Mouse (Mus musculus): ENCODE data around the gene Dusp11. TPM values are rescaled to one million over a fixed set of nuclear protein-coding genes. Genes with fewer than 3 reads are reported as not detected.
A peak's percentile ranks its signal among the peaks of the same experiment; 100 is the strongest.
"Not testable (repeated sequence)": the region's sequence is repeated elsewhere in the genome, so short reads cannot be mapped to it uniquely, and the experiment has no call there.

Gene Dusp11
- total RNA-seq, 2 experiments from 2014 or later = 38.0 to 64.5 TPM

DNA sequence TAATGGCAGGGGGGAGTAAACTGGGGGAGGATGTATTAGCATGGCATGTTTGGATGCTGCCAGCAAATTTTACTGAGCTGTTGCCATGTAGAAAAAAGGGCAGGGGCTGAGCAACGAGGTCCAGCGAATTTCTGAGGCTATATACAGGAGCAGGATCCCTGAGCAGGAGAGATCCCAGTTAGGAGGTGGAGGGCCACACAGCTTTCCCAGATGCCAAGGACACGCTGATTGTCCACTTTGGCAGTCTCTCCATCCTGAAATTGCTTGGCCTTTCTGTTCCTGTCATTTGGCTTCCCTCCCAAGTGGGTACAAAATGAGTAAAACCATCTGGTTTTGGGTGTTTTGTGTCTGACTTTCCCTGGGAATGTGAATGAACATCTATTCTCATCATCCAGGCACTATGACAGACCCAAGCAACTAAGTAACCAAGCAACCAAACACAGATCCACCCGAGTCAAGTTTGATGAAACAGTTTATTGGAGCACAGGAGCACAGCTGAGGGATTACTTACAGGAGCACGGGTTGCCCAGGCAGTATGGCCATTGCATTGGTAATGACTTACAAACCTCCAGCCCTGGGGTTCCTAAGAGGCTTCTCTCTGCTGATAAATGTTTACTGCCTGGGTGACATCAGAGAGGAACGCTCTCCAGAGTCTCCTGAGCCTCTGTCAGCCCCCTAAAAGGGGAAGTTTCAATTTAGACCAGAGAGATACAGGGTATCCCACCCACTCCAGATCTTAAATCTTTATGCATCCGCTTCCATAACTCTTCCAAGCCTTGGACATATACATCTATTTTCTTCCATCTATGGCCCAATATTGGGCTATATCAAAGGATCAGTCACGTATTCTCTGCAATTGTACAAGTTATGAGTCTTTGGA lies 62.6 kb downstream of the Dusp11 start:
- not testable (repeated sequence) for ATAC-seq (replicated peaks; ENCODE audit: poor library complexity)

DNA sequence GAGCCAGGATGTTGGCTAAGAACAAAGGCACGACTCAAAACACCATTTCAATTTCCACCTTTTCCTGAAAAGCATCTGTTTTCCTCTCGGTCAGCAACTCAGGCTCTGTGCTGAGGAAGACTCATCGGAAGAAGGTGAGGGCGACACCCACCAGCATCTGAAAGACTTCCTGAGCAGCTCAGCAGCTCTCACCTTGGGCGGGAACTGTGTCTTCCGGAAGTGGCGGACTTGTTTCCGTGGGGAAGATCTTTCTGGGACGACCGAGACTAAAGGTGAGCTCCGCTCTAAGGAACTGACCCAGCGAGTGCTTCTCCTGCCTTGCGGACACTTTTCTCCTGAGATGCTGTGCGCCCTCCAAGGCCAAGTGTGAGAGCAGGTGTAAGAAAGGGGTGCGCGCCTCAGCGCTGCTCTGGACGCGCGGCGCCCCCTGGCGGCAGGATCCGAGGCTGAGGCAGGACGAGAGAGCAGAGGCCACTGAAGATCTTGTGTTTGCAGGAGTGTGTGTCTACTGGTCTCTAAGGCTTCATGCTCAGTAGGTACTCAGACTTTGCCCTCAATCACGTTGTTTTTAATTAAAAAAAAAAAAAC lies 66.3 kb downstream of the Dusp11 start:
- peak; percentile 77 for ATAC-seq (replicated peaks; ENCODE audit: poor library complexity)

Other genes with a start within 250 kb of the Dusp11 start
- gene Nat8f7, start 248.5 kb downstream of the Dusp11 start, total RNA-seq (2015) = not detected in 2 replicates
- gene Nat8f7, start 248.5 kb downstream of the Dusp11 start, total RNA-seq (2017) = not detected in 2 replicates
- not detected in 2 replicates for gene Nat8f3, start 195.9 kb downstream of the Dusp11 start, total RNA-seq (2015)
- gene Nat8f3, start 195.9 kb downstream of the Dusp11 start, total RNA-seq (2017) = not detected in 2 replicates
- not detected in 2 replicates for gene Nat8f6, start 140.7 kb downstream of the Dusp11 start, total RNA-seq (2015)
- not detected in 2 replicates for gene Nat8f6, start 140.7 kb downstream of the Dusp11 start, total RNA-seq (2017)
- not detected in 2 replicates for gene Nat8f5, start 140.7 kb downstream of the Dusp11 start, total RNA-seq (2015)
- not detected in 2 replicates for gene Nat8f5, start 140.7 kb downstream of the Dusp11 start, total RNA-seq (2017)
- gene Nat8, start 129.6 kb downstream of the Dusp11 start, total RNA-seq (2015) = not detected in 2 replicates
- gene Nat8, start 129.6 kb downstream of the Dusp11 start, total RNA-seq (2017) = not detected in 2 replicates
- not detected in 2 replicates for gene Nat8f2, start 92.5 kb downstream of the Dusp11 start, total RNA-seq (2015)
- not detected in 2 replicates for gene Nat8f2, start 92.5 kb downstream of the Dusp11 start, total RNA-seq (2017)
- 0.05 and 0.27 TPM in 2 replicates for gene Nat8f4, start 56.8 kb downstream of the Dusp11 start, total RNA-seq (2015)
- gene Nat8f4, start 56.8 kb downstream of the Dusp11 start, total RNA-seq (2017) = 0.62 and 1.8 TPM in 2 replicates
- gene Tprkb, start 49.8 kb downstream of the Dusp11 start, total RNA-seq (2015) = 25.4 and 26.1 TPM in 2 replicates
- gene Tprkb, start 49.8 kb downstream of the Dusp11 start, total RNA-seq (2017) = 32.1 and 43.8 TPM in 2 replicates
- 4.8 and 5.0 TPM in 2 replicates for gene Nat8f1, start 46.0 kb downstream of the Dusp11 start, total RNA-seq (2015)
- gene Nat8f1, start 46.0 kb downstream of the Dusp11 start, total RNA-seq (2017) = 2.4 and 5.7 TPM in 2 replicates
- not detected in 2 replicates for gene Figla, start 54.5 kb upstream of the Dusp11 start, total RNA-seq (2015)
- gene Figla, start 54.5 kb upstream of the Dusp11 start, total RNA-seq (2017) = not detected in 2 replicates
- gene Add2, start 67.0 kb upstream of the Dusp11 start, total RNA-seq (2015) = 2.5 and 4.6 TPM in 2 replicates
- 6.7 and 8.0 TPM in 2 replicates for gene Add2, start 67.0 kb upstream of the Dusp11 start, total RNA-seq (2017)
- 0.52 and 0.71 TPM in 2 replicates for gene Tgfa, start 233.6 kb upstream of the Dusp11 start, total RNA-seq (2015)
- 0.20 TPM in 1 of 2 replicates, not detected in the other for gene Tgfa, start 233.6 kb upstream of the Dusp11 start, total RNA-seq (2017)

All from megakaryocyte progenitor cell, adult 5-6 weeks (primary cell).